Mouse (Mus musculus): ENCODE results near the gene Olfr472. TPM values are rescaled to one million over a fixed set of nuclear protein-coding genes. Genes with fewer than 3 reads are reported as not detected.
"Not testable (repeated sequence)": the region's sequence is repeated elsewhere in the genome, so short reads cannot be mapped to it uniquely, and the experiment has no call there.

Olfr472 gene
- 0.02 TPM in 1 of 2 replicates, not detected in the other for polyA plus RNA-seq (2016; fragmentation: Nextera tagmentation; extraction: Ambion mirVana)

- Histone ChIP-seq H3K36me3 (no peaks in the 10 kb centered on the region), H3K27ac (replicated peaks) (no peak within 1 kb of the TSS), H3K27me3 (ENCODE audit: low read depth, poor library complexity, severe bottlenecking) (no peaks in the 10 kb centered on the region), H3K4me1 (no peaks in the 10 kb centered on the region), H3K9me3 (replicated peaks) (no peaks in the 10 kb centered on the region), H3K4me3 (no peak within 1 kb of the TSS)
- no peak for DNase-seq (ENCODE audit: low spot score)
Observed at GRCm38 (mm10) chr7:107897602-107898001, at the start of gene Olfr472. TSS of gene Olfr472 (plus strand) at chr7:107897902.

GRCm38 (mm10) chr7:107930146-107930545, 32.4 kb downstream of the Olfr472 start, which contains the start of gene Olfr473:
TSS of gene Olfr473 (plus strand) at chr7:107930446.
- H3K27me3 ChIP-seq (ENCODE audit: low read depth, poor library complexity, severe bottlenecking): no peaks in the 10 kb centered on the region
- H3K27ac ChIP-seq (replicated peaks): no peak within 1 kb of the TSS
- DNase-seq (ENCODE audit: low spot score): no peak
- no peaks in the 10 kb centered on the region for H3K9me3 ChIP-seq (replicated peaks)
- 93% methylated on average over 1 of the region's 1 CpGs for WGBS
- H3K36me3 ChIP-seq: no peaks in the 10 kb centered on the region
- H3K4me3 ChIP-seq: no peak within 1 kb of the TSS
- no peaks in the 10 kb centered on the region for H3K4me1 ChIP-seq

GRCm38 (mm10) chr7:107952539-107952938, 54.8 kb downstream of the Olfr472 start:
- DNase-seq (ENCODE audit: low spot score); H3K4me3 ChIP-seq; H3K4me1 ChIP-seq; H3K36me3 ChIP-seq; H3K27me3 ChIP-seq (ENCODE audit: low read depth, poor library complexity, severe bottlenecking); H3K9me3 ChIP-seq (replicated peaks); H3K27ac ChIP-seq (replicated peaks): not testable (repeated sequence)
- WGBS: 98% methylated on average over 12 of the region's 12 CpGs

GRCm38 (mm10) chr7:107954343-107954742, 56.6 kb downstream of the Olfr472 start, which contains the start of gene Olfr474:
TSS of gene Olfr474 (plus strand) at chr7:107954643.
- H3K9me3 ChIP-seq (replicated peaks): peaks cover 7% of the 10 kb centered on the region; the same call in 1 of the 2 replicates
- no peaks in the 10 kb centered on the region for H3K4me1 ChIP-seq
- no peak for DNase-seq (ENCODE audit: low spot score)
- H3K4me3 ChIP-seq: no peak within 1 kb of the TSS
- no peak within 1 kb of the TSS for H3K27ac ChIP-seq (replicated peaks)
- H3K27me3 ChIP-seq (ENCODE audit: low read depth, poor library complexity, severe bottlenecking): no peaks in the 10 kb centered on the region
- WGBS: 91% methylated on average over 1 of the region's 1 CpGs
- H3K36me3 ChIP-seq: no peaks in the 10 kb centered on the region

Other genes with a start within 250 kb of the Olfr472 start
- gene Cyb5r2, start 139.9 kb upstream of the Olfr472 start, polyA plus RNA-seq (2016; fragmentation: Nextera tagmentation; extraction: Ambion mirVana): 0.39 and 0.40 TPM in 2 replicates
- gene Ovch2, start 96.7 kb upstream of the Olfr472 start, polyA plus RNA-seq (2016; fragmentation: Nextera tagmentation; extraction: Ambion mirVana): not detected in 2 replicates
- not detected in 2 replicates for gene Olfr467, start 85.6 kb upstream of the Olfr472 start, polyA plus RNA-seq (2016; fragmentation: Nextera tagmentation; extraction: Ambion mirVana)
- not detected in 2 replicates for gene Olfr469, start 72.4 kb upstream of the Olfr472 start, polyA plus RNA-seq (2016; fragmentation: Nextera tagmentation; extraction: Ambion mirVana)
- gene Olfr470, start 50.4 kb upstream of the Olfr472 start, polyA plus RNA-seq (2016; fragmentation: Nextera tagmentation; extraction: Ambion mirVana): not detected in 2 replicates
- gene Olfr473, start 32.5 kb downstream of the Olfr472 start, polyA plus RNA-seq (2016; fragmentation: Nextera tagmentation; extraction: Ambion mirVana): not detected in 2 replicates
- gene Olfr474, start 56.7 kb downstream of the Olfr472 start, polyA plus RNA-seq (2016; fragmentation: Nextera tagmentation; extraction: Ambion mirVana): not detected in 2 replicates
- not detected in 2 replicates for gene Olfr476, start 66.9 kb downstream of the Olfr472 start, polyA plus RNA-seq (2016; fragmentation: Nextera tagmentation; extraction: Ambion mirVana)
- gene Olfr477, start 88.8 kb downstream of the Olfr472 start, polyA plus RNA-seq (2016; fragmentation: Nextera tagmentation; extraction: Ambion mirVana): not detected in 2 replicates
- gene Olfr478, start 136.1 kb downstream of the Olfr472 start, polyA plus RNA-seq (2016; fragmentation: Nextera tagmentation; extraction: Ambion mirVana): not detected in 2 replicates
- gene Olfr479, start 152.8 kb downstream of the Olfr472 start, polyA plus RNA-seq (2016; fragmentation: Nextera tagmentation; extraction: Ambion mirVana): not detected in 2 replicates
- not detected in 2 replicates for gene Olfr480, start 169.4 kb downstream of the Olfr472 start, polyA plus RNA-seq (2016; fragmentation: Nextera tagmentation; extraction: Ambion mirVana)
- gene Olfr481, start 182.0 kb downstream of the Olfr472 start, polyA plus RNA-seq (2016; fragmentation: Nextera tagmentation; extraction: Ambion mirVana): not detected in 2 replicates
- 0.05 TPM in 1 of 2 replicates, not detected in the other for gene Olfr482, start 199.7 kb downstream of the Olfr472 start, polyA plus RNA-seq (2016; fragmentation: Nextera tagmentation; extraction: Ambion mirVana)
- gene Olfr483, start 202.9 kb downstream of the Olfr472 start, polyA plus RNA-seq (2016; fragmentation: Nextera tagmentation; extraction: Ambion mirVana): not detected in 2 replicates
- gene Olfr484, start 229.5 kb downstream of the Olfr472 start, polyA plus RNA-seq (2016; fragmentation: Nextera tagmentation; extraction: Ambion mirVana): not detected in 2 replicates